Mouse (Mus musculus) hindbrain, embryonic 11.5 days (tissue): ENCODE measurements around the gene Itpkc. TPM values are rescaled to one million over a fixed set of nuclear protein-coding genes. Genes with fewer than 3 reads are reported as not detected.

Source experiments
- ATAC-seq: fragments of 200-750 bp; cut with Nextera tagmentation; 2 replicates; pipeline ENCODE4 v1.8.0; 2017; ENCODE audit warnings: mild to moderate bottlenecking, moderate TSS enrichment, moderate library complexity; ENCODE audit not compliant: low FRiP score
- DNase-seq: peaks from one replicate; pipeline ENCODE4 v3.0.0-alpha.2; 2015; ENCODE audit warnings: low spot score
- H3K27ac ChIP-seq: fragments of 300-500 bp; sonication (generic); 2 replicates; pipeline ENCODE4 v1.5.1; 2014; ENCODE audit warnings: mild to moderate bottlenecking, low read depth, low read length
- H3K27me3 ChIP-seq: fragments of 300-500 bp; sonication (generic); 2 replicates; pipeline ENCODE4 v1.6.1; 2014; ENCODE audit warnings: mild to moderate bottlenecking, low read length, moderate library complexity, mixed read lengths; ENCODE audit not compliant: control insufficient read depth, insufficient read depth
- H3K36me3 ChIP-seq: fragments of 300-500 bp; sonication (generic); 2 replicates; pipeline ENCODE4 v1.6.1; 2014; ENCODE audit warnings: mild to moderate bottlenecking, low read length, moderate library complexity, mixed read lengths; ENCODE audit not compliant: control insufficient read depth, insufficient read depth
- H3K4me1 ChIP-seq: fragments of 300-500 bp; sonication (generic); replicated peaks from 2 replicates; pipeline ENCODE4 v1.6.1; 2014; ENCODE audit warnings: low read length, mixed read lengths; ENCODE audit not compliant: control insufficient read depth, insufficient read depth
- H3K4me2 ChIP-seq: fragments of 300-500 bp; sonication (generic); replicated peaks from 2 replicates; pipeline ENCODE4 v1.6.1; 2014; ENCODE audit warnings: mild to moderate bottlenecking, low read depth, low read length
- H3K4me3 ChIP-seq: fragments of 300-500 bp; sonication (generic); 2 replicates; pipeline ENCODE4 v1.5.1; 2014; ENCODE audit warnings: low read depth, low read length
- H3K9ac ChIP-seq: fragments of 300-500 bp; sonication (generic); 2 replicates; pipeline ENCODE4 v1.6.1; 2014; ENCODE audit warnings: low read depth, low read length
- H3K9me3 ChIP-seq: fragments of 300-500 bp; sonication (generic); 2 replicates; pipeline ENCODE4 v1.6.1; 2016; ENCODE audit warnings: low read length; ENCODE audit not compliant: control insufficient read depth
- WGBS: fragments of 180-500 bp; shearing (Covaris S2); extraction: QIAGEN DNeasy Blood & Tissue Kit; methylation state at CpG from one replicate; pipeline ENCODE4 v1.1.7; 2014; 5-methylcytosine and 5-hydroxymethylcytosine counted together
- polyA plus RNA-seq: library from polyadenylated mRNA; unstranded; fragments of >200 nt; fragmentation: Nextera tagmentation; extraction: Ambion mirVana; gene quantifications from 2 replicates; pipeline ENCODE4 v1.2.1, GENCODE M21; 2014

Itpkc gene
- polyA plus RNA-seq, 1 experiment from 2014 or later, result 5.0 TPM

DNA sequence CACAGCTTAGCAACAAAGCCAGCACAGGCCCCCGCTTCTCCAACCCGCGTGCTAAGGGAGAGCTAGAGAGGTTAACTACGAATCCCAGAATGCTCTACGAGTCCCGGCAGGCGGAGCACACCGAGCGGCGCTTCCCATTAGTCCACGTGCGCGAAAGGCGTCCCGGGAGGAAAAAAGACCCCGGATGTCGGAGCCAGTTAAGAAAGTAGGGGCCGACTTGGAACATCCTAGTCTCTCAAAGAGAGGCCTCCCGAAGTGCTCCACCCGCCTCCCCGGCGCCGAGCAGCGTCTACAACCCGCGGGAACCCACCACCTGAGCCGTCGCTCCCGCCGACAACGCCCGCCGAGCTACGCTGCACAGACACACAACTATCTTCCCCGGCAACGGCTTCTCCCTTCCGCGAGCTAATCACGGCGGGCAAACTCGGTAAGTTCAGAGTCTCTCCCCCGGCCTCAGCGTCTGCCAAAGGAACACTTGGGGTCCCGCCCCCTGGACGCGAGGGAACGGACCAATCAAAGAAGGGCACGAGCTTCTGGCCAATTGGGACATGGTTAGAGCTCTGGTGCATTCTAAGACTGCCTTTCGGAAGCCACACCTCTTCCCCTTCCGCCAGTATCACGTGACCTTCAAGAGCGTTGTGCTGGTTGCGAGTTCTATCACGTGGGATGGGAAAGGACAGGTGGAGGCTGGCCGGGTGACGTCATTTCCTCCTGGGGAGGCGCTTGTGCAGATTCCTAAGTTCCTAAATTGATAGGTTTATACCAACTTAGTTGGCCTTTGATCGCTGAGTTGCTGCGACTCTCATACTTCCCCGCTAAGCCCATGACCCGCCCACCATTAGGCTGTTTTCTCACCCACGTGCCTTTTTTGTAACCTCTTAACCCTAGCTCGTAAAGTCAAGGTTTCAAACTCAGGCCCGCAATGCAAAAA, 32.5 kb downstream of the Itpkc start, which contains the start of the genes BC024978 and Snrpa:
Gene BC024978 (plus strand): TSS at position 101 of the 931 bp plus-strand sequence.
Gene Snrpa (minus strand): TSS at position 591 of the 931 bp plus-strand sequence.
- peak within 1 kb of the TSS; percentile 88 for H3K9ac ChIP-seq
- peak within 1 kb of the TSS; percentile 88 for H3K4me3 ChIP-seq
- WGBS, result 2% methylated on average over 63 of the region's 64 CpGs
- H3K27ac ChIP-seq, result peak within 1 kb of the TSS; percentile 94
- H3K4me2 ChIP-seq, result peak within 1 kb of the TSS; percentile 78
- no peaks in the 10 kb centered on the region for H3K27me3 ChIP-seq
- no peaks in the 10 kb centered on the region for H3K9me3 ChIP-seq
- H3K36me3 ChIP-seq, result peaks cover 19% of the 10 kb centered on the region
- no peaks in the 10 kb centered on the region; the same call in 1 of the 2 replicates for H3K4me1 ChIP-seq
- DNase-seq (peak; percentile 95), ATAC-seq (peak; percentile 99)

DNA sequence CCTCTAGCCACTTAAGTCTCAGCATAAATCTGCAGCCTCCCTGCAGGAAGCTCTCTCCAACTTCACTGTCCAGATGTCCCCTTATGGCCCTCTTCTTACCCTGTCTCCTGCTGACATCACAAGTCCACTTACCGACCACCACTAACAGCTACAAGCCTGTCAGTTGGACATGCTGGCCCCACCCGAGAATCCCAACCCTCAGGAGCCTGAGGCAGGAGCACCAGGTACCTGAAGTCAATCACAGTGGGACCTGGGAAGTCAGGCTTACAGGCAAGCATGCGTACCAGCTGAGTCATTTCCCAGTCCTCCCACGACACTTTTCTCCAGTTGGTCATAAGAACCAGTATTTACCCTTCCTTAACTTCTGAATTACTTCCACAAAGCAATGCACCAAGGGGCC, 34.7 kb downstream of the Itpkc start:
- Histone ChIP-seq H3K4me3 (no peak overlapping the region), H3K9ac (no peak overlapping the region), H3K27ac (no peak overlapping the region), H3K4me2 (no peak overlapping the region), H3K9me3 (no peaks in the 10 kb centered on the region), H3K27me3 (no peaks in the 10 kb centered on the region), H3K36me3 (peaks cover 41% of the 10 kb centered on the region), H3K4me1 (no peaks in the 10 kb centered on the region; the same call in 1 of the 2 replicates)
- DNase-seq (no peak), ATAC-seq (no peak)
- 88% methylated on average over 4 of the region's 4 CpGs for WGBS

DNA sequence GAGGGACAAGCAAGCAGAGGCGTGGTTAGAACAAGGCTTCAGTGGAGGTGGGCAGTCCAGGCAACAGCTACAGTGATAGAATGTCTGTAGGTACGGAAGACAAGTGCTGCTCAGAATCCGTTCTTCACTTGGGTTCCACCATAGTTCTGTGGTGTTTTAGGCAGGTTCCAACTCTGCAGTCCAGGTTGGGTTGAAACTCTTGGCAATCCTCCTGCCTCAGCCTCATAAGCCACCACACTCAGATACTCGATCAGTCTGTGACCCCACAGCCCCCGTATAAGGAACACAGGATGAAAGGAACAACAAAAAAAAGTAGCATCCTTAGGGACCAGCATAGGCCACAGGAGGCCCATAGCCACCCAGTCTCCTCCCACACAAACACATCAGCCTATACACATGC, 36.0 kb downstream of the Itpkc start:
- no peak for DNase-seq
- ATAC-seq, result no peak
- H3K27me3 ChIP-seq, result no peaks in the 10 kb centered on the region
- H3K4me3 ChIP-seq, result no peak overlapping the region
- no peaks in the 10 kb centered on the region for H3K9me3 ChIP-seq
- no peaks in the 10 kb centered on the region; the same call in 1 of the 2 replicates for H3K4me1 ChIP-seq
- no peak overlapping the region for H3K27ac ChIP-seq
- WGBS, result 98% methylated on average over 5 of the region's 5 CpGs
- no peak overlapping the region for H3K9ac ChIP-seq
- H3K36me3 ChIP-seq, result peaks cover 49% of the 10 kb centered on the region
- no peak overlapping the region for H3K4me2 ChIP-seq

DNA sequence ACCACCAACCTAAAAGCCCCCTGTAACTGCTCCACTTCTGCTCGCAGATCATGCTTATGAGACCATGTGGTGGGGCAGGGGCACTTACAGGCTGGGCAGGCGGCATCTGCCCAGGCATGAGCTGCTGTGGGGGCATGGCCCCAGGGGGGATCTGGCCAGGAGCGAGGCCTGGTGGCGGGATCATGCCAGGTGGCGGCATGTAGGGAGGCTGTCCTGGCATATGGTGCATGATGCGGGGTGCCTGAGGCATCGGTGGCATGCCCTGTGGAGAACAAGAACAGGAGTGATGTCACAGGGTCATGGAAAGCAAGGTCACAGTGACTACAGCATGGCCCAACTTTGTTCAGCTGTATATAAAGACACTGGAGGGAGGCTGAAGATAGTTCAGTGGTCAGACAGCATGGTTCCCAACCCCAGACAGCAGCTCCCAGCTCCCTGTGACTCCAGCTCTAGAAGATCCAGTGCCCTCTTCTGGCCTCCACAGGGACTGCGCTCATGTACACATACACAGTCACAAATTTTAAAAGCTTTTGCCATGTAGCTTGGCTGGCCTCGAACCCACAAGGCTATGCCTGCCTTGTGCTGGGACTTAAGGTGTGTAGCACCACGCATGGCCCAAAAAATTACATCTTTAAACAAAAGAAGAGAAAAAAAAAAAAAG, 39.1 kb downstream of the Itpkc start:
- peaks cover 68% of the 10 kb centered on the region for H3K36me3 ChIP-seq
- no peaks in the 10 kb centered on the region for H3K27me3 ChIP-seq
- no peak overlapping the region for H3K9ac ChIP-seq
- ATAC-seq (peak; percentile 38; the same call in 1 of the 2 replicates), DNase-seq (peak; percentile 26)
- H3K4me1 ChIP-seq, result no peaks in the 10 kb centered on the region; the same call in 1 of the 2 replicates
- no peak overlapping the region for H3K4me2 ChIP-seq
- H3K27ac ChIP-seq, result no peak overlapping the region
- H3K4me3 ChIP-seq, result no peak overlapping the region
- WGBS, result 93% methylated on average over 10 of the region's 10 CpGs
- H3K9me3 ChIP-seq, result no peaks in the 10 kb centered on the region

DNA sequence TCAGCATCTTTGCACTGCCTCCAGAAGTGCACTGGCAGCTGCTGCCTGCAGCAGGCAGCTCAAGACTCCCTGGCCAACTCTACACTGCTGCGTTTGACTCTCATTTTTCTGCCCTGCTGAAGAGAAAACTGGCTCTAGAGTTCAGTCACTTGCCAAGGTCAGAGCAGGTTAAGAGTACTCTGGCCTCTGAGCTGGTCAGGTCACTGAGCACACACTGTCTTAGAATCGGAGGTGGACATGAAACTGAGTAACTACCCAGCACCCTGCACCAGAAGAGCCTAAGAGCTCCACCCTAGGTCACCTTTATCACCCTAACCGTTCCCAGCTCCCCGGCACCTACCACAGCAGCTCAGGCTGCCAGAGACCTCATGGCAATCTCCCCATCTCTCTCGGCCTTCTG, 42.5 kb downstream of the Itpkc start:
- Histone ChIP-seq H3K4me2 (no peak overlapping the region), H3K4me1 (no peaks in the 10 kb centered on the region), H3K9ac (no peak overlapping the region), H3K36me3 (peaks cover 56% of the 10 kb centered on the region), H3K27me3 (no peaks in the 10 kb centered on the region), H3K4me3 (no peak overlapping the region), H3K9me3 (no peaks in the 10 kb centered on the region), H3K27ac (no peak overlapping the region)
- ATAC-seq (no peak), DNase-seq (no peak)
- 95% methylated on average over 5 of the region's 5 CpGs for WGBS

DNA sequence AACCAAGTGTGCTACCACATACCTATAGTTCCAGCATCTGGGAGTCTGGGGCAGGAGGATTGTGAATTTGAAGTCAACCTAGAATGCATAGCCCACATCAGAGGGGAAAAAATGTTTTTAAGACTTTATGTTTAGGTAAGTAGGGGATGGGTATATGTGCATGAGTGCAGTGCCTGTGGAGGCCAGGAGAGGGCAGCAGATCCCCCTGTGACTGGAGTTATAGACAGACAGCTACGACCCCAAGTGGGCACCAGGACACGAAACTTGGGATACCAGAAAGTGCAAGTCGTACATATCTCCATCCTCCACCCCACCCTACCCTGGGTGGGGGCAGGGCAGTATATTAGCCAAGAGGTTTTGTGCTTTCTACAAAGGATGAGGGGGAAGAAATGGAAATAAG, 43.5 kb downstream of the Itpkc start:
- no peak overlapping the region for H3K27ac ChIP-seq
- H3K4me3 ChIP-seq, result no peak overlapping the region
- DNase-seq (peak; percentile 67), ATAC-seq (no peak)
- no peaks in the 10 kb centered on the region for H3K27me3 ChIP-seq
- H3K9me3 ChIP-seq, result no peaks in the 10 kb centered on the region
- WGBS, result 80% methylated on average over 3 of the region's 3 CpGs
- H3K4me1 ChIP-seq, result no peaks in the 10 kb centered on the region
- H3K4me2 ChIP-seq, result no peak overlapping the region
- H3K9ac ChIP-seq, result no peak overlapping the region
- peaks cover 46% of the 10 kb centered on the region for H3K36me3 ChIP-seq

DNA sequence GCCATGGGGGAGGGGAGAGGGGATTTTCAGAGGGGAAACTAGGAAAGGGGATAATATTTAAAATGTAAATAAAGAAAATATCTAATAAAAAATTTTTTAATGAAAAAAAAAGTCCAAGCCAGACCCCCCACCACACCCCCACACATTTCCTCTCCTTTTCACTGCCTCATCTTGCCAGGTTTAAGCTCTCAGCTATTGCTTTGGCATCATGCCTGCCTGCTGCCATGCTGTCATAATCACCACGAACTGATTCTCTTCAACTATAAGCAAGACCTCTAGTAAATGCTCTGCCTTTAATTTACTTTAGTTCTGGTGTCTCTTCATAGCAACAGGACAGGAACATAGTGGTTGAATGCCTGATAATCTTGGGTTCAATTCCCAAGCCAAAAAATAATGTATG, 46.0 kb downstream of the Itpkc start:
- Histone ChIP-seq H3K4me3 (no peak overlapping the region), H3K27me3 (no peaks in the 10 kb centered on the region), H3K27ac (no peak overlapping the region), H3K4me2 (no peak overlapping the region), H3K9ac (no peak overlapping the region), H3K9me3 (no peaks in the 10 kb centered on the region), H3K36me3 (peaks cover 26% of the 10 kb centered on the region), H3K4me1 (peaks cover 4% of the 10 kb centered on the region; the same call in 1 of the 2 replicates)
- WGBS, result 89% methylated on average over 1 of the region's 1 CpGs
- ATAC-seq (no peak), DNase-seq (no peak)

DNA sequence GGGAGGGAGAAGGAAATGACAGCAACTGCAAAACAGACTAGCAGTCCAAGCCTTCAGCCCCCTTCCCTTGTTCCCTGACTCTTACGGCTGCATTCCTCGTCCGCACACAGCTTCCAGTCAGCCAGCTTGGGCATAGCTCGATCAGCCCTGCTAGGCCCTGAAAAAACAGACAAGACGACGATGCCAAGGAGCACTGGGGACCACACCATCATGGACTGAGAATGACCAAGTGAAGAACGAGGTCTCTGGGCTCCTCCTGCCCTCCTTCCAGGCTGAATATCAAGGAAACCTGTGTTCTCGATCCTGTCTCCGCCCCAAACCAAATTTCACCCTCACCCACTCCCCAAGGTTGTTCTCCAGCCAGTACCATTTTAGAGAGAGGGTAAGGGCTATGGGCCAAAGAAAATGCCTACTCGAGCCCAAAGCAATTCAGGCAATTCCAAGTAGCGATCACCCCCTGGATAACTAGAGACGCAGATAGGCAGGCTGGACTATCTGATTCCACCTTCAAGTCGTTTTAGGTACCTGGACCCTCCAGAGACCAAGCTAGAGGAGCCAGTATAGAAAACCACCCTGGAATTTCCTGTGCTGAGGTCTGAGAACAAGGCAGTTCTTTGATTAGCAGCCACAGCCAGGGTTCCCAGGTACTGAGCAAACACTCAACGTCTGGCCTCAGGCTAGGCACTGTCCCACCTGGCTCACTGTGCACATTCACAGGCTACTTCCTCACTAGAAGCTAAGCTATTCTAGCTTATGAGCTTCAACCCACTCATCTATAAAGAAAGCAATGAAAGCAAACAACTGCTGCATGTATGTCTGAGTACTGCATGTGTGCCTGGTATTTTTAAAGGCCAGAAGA, 47.4 kb downstream of the Itpkc start, which contains the start of the genes Gm21983 and Mia:
Gene Gm21983 (minus strand): TSS at position 250 of the 859 bp plus-strand sequence.
Gene Mia (minus strand): TSS at position 321 of the 859 bp plus-strand sequence.
- Histone ChIP-seq H3K27ac (no peak within 1 kb of the TSS), H3K36me3 (peaks cover 16% of the 10 kb centered on the region), H3K9ac (no peak within 1 kb of the TSS), H3K9me3 (no peaks in the 10 kb centered on the region), H3K4me1 (peaks cover 4% of the 10 kb centered on the region; the same call in 1 of the 2 replicates), H3K4me3 (no peak within 1 kb of the TSS), H3K27me3 (no peaks in the 10 kb centered on the region), H3K4me2 (no peak within 1 kb of the TSS)
- ATAC-seq (no peak), DNase-seq (no peak)
- WGBS, result 81% methylated on average over 14 of the region's 14 CpGs
